Mouse (Mus musculus): ENCODE measurements at regions not wholly inside any gene's neighbourhood (a gene's known extent, or its start where the extent isn't known, plus 50 kb on each side); places are given as distances from the start of the nearest gene placed in this dataset.

GRCm38 (mm10) chr14:105504376-105504775 lies 246.0 kb downstream of the Ndfip2 start:
- Histone ChIP-seq H3K79me2 (ENCODE audit: control insufficient read depth, insufficient read depth, low read length, poor library complexity) (no peaks in the 10 kb centered on the region), H3K4me1 (ENCODE audit: control insufficient read depth in 1 of 2, insufficient read depth in 2 of 2, low read length in 2 of 2) (no peaks in the 10 kb centered on the region), H3K9ac (ENCODE audit: control insufficient read depth, low read depth, low read length, poor library complexity, severe bottlenecking) (no peak overlapping the region), H3K4me3 (ENCODE audit: control insufficient read depth in 1 of 2, insufficient read depth in 1 of 2, low read depth in 2 of 2, low read length in 2 of 2) (no peak overlapping the region), H3K9me3 (replicated peaks; ENCODE audit: insufficient read depth, low read length) (no peaks in the 10 kb centered on the region), H3K27ac (ENCODE audit: control insufficient read depth, low read depth, low read length) (no peak overlapping the region), H3K27me3 (ENCODE audit: control insufficient read depth in 1 of 2, insufficient read depth in 2 of 2, low read length in 2 of 2) (no peaks in the 10 kb centered on the region), H3K36me3 (ENCODE audit: control insufficient read depth in 1 of 2, insufficient read depth in 2 of 2, low read length in 2 of 2) (no peaks in the 10 kb centered on the region)
- TF ChIP-seq MAFK (IDR thresholded peaks at IDR 0.05; ENCODE audit: borderline replicate concordance, low read depth, low read length) = no peak
- TF ChIP-seq RAD21 (IDR thresholded peaks at IDR 0.05; ENCODE audit: low read depth, low read length) = no peak
- TF ChIP-seq POLR2AphosphoS5 (IDR thresholded peaks at IDR 0.05; ENCODE audit: borderline replicate concordance, low read depth, low read length) = no peak
- no peak for TF ChIP-seq ZMIZ1 (IDR thresholded peaks at IDR 0.05; ENCODE audit: low read depth, low read length)
- no peak for TF ChIP-seq ZKSCAN1 (IDR thresholded peaks at IDR 0.05; ENCODE audit: low read depth, low read length)
- TF ChIP-seq MAZ (IDR thresholded peaks at IDR 0.05; ENCODE audit: low read depth, low read length) = no peak
- TF ChIP-seq CTCF (IDR thresholded peaks at IDR 0.05 in 2 of 3, conservative IDR thresholded peaks at IDR 0.05 in 1 of 3; ENCODE audit: control insufficient read depth in 1 of 3, insufficient read depth in 1 of 3, low read depth in 2 of 3, low read length in 3 of 3, poor library complexity in 1 of 3, severe bottlenecking in 1 of 3) = no peak
- no peak for TF ChIP-seq POLR2A (IDR thresholded peaks at IDR 0.05; ENCODE audit: control insufficient read depth in 1 of 2, insufficient read depth in 1 of 2, low read depth in 1 of 2, low read length in 2 of 2, poor library complexity in 1 of 2)
- TF ChIP-seq MAX (IDR thresholded peaks at IDR 0.05; ENCODE audit: low read length) = no peak
- no peak for TF ChIP-seq GABPA (IDR thresholded peaks at IDR 0.05; ENCODE audit: low read depth, low read length)
- no peak for TF ChIP-seq CHD2 (IDR thresholded peaks at IDR 0.05; ENCODE audit: low read length)
- DNase-seq (ENCODE audit: low read depth, low spot score) = no peak

GRCm38 (mm10) chr14:105503806-105504205 lies 245.4 kb downstream of the Ndfip2 start:
- Histone ChIP-seq H3K4me3 (ENCODE audit: control insufficient read depth in 1 of 2, insufficient read depth in 1 of 2, low read depth in 2 of 2, low read length in 2 of 2) (no peak overlapping the region), H3K27ac (ENCODE audit: control insufficient read depth, low read depth, low read length) (no peak overlapping the region), H3K9ac (ENCODE audit: control insufficient read depth, low read depth, low read length, poor library complexity, severe bottlenecking) (no peak overlapping the region), H3K4me1 (ENCODE audit: control insufficient read depth in 1 of 2, insufficient read depth in 2 of 2, low read length in 2 of 2) (no peaks in the 10 kb centered on the region), H3K27me3 (ENCODE audit: control insufficient read depth in 1 of 2, insufficient read depth in 2 of 2, low read length in 2 of 2) (no peaks in the 10 kb centered on the region), H3K79me2 (ENCODE audit: control insufficient read depth, insufficient read depth, low read length, poor library complexity) (no peaks in the 10 kb centered on the region), H3K36me3 (ENCODE audit: control insufficient read depth in 1 of 2, insufficient read depth in 2 of 2, low read length in 2 of 2) (no peaks in the 10 kb centered on the region), H3K9me3 (replicated peaks; ENCODE audit: insufficient read depth, low read length) (no peaks in the 10 kb centered on the region)
- no peak for DNase-seq (ENCODE audit: low read depth, low spot score)
- TF ChIP-seq ZKSCAN1 (IDR thresholded peaks at IDR 0.05; ENCODE audit: low read depth, low read length) (no peak), ZMIZ1 (IDR thresholded peaks at IDR 0.05; ENCODE audit: low read depth, low read length) (no peak), NRF1 (IDR thresholded peaks at IDR 0.05; ENCODE audit: insufficient read depth, low read depth, low read length, poor library complexity, severe bottlenecking) (no peak), TCF12 (IDR thresholded peaks at IDR 0.05; ENCODE audit: low read depth, low read length) (no peak), USF2 (IDR thresholded peaks at IDR 0.05; ENCODE audit: borderline replicate concordance in 1 of 2, insufficient read depth in 1 of 2, low read depth in 1 of 2, low read length in 2 of 2) (no peak), ELF1 (IDR thresholded peaks at IDR 0.05; ENCODE audit: low read depth, low read length) (no peak), RCOR1 (IDR thresholded peaks at IDR 0.05; ENCODE audit: low read depth, low read length) (no peak), NELFE (IDR thresholded peaks at IDR 0.05; ENCODE audit: low read depth, low read length) (no peak), KAT2A (conservative IDR thresholded peaks at IDR 0.05; ENCODE audit: low read depth, low read length) (no peak), RAD21 (IDR thresholded peaks at IDR 0.05; ENCODE audit: low read depth, low read length) (no peak), HCFC1 (IDR thresholded peaks at IDR 0.05; ENCODE audit: low read depth, low read length) (no peak), TAL1 (IDR thresholded peaks at IDR 0.05; ENCODE audit: low read length) (no peak), MAZ (IDR thresholded peaks at IDR 0.05; ENCODE audit: low read depth, low read length) (no peak), TBP (IDR thresholded peaks at IDR 0.05; ENCODE audit: low read depth, low read length) (no peak)
